Mouse (Mus musculus): ENCODE data around the gene Dnah6. TPM values are rescaled to one million over a fixed set of nuclear protein-coding genes. Genes with fewer than 3 reads are reported as not detected.
A peak's percentile ranks its signal among the peaks of the same experiment; 100 is the strongest.

Dnah6 gene
- total and polyA plus RNA-seq, 3 experiments: 0.01 to 0.03 TPM; not detected in 1

DNA sequence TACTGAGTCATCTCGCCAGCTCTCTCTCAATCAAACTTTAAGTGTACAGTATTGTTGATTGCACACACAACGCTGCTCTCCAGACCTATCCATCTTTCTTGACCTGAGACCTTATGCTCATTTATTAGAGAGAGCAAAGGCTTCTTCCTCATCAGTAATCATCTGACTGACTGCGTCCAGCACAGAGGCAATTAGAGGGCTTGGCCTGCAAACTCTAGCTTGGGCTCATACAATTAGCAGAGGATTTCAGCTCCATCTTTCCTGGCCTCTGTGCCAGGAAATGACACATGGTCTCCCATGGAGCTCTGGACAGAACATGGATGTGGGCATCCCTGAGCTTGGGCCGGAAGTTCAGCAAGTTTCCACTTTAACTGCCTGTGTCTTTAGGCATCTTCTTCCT lies 193.6 kb downstream of the Dnah6 start:
- DNase-seq: no peak

DNA sequence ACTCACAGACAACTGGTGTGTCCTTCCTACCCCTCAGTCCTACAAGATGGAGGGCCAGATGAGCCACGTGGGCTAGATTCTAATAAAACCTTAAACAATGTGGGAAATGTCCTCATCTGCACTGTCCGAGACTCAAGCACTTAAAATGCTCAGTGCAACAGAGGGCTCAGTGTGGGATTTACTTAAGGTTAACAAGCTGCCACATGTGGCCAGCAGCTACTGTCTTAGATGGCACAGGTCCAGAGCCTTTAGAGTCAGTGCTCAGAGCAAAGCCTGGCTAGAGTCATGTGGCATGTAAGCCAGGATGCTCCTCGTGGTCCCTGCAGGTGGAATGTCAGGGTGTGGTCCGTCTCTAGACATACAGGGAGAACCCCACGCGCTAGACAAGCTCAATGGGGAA lies 194.6 kb downstream of the Dnah6 start:
- no peak for DNase-seq

DNA sequence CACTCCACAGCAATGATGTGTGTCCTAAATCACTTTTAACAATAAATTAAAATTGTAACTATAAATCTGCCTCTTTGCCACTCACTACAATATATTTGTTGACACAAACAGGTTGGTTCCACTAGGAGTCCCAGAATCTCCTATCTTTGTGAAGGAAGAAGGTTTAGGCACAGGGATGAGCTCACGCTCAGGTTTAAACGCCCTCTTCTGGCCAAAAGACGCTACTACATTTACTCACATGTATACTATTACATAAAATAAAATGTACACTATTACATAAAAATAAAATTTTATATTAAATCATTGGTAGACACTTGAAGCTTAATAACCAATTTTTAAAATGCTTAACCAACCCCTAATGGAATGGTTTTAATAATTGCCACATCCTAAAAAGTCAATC lies 201.4 kb downstream of the Dnah6 start:
- no peak for DNase-seq

DNA sequence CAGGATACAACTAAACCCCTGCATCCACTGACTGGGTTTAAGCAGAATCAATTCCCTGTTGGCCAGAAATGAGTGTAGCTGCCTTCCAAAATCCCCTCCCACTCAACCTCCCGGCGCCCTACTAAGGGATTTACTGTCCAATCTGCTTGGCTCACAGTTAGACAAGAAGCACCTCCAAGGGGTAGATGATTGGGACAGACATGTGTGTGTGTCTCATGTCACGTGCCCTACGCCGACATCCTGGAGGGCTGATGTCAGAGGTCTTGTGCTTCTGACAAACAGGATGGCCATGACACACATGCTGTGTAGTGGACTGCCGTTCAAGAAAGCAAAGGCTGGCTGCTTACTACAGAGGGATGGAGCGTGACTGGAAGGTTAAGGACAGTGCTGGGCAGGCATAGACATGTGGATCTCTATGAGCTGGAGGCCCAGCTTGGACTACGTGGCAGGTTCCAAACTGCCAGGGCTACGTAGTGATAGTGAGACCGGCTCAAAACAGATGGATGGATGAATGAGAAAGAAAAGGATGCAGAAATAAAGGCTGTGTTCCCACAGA lies 202.6 kb downstream of the Dnah6 start:
- DNase-seq: peak; percentile 64

- DNase-seq: peak; percentile 48
These were observed 206.9 kb downstream of the Dnah6 start for GRCm38 (mm10) chr6:73014317-73015160.

DNA sequence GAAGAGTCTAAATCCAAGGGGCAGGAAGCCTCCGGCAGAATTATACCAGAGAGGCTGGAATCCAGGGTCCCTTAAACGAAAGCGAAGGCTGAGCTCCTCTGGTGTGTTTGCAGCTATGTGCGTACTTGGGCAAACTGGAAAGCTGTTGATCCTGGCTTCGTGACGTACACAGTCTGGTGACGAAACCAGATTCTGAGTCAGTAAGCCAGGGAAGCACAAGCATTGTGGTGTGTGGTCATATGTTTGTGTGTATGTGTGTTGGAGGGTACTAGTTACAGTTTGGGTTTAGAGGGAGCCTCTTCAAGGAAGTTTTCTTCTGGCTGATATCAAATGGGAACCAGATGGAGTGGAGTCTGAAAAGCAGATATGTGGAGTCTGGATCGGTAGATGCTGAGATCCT lies 208.5 kb downstream of the Dnah6 start:
- no peak for DNase-seq

- DNase-seq: peak; percentile 15
These were observed 209.6 kb downstream of the Dnah6 start for GRCm38 (mm10) chr6:73011827-73012226.

DNA sequence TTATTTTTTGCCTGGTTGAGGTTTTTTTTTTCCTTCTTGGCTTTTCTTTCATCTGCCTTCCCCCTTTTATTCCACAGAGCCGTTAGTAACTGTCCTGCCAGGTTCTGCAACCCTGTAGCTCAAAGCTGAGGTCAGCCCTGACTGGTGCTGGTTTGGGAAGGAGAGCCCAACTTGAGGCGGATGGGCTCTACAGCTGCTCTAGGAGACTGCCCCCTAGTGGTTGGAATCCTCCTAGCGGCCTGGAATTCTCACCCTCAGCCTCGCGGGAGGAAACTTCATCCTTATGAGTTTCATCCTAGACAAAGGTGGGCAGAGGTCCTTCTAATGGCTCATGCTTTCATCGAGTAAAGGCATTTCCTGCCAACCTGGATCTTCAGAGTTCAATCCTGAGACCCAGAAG lies 211.4 kb downstream of the Dnah6 start:
- DNase-seq: peak; percentile 65

- no peak for DNase-seq
These were observed 217.8 kb downstream of the Dnah6 start for GRCm38 (mm10) chr6:73003601-73004000.

GRCm38 (mm10) chr6:73002391-73002790 lies 219.1 kb downstream of the Dnah6 start:
- no peak for DNase-seq

DNA sequence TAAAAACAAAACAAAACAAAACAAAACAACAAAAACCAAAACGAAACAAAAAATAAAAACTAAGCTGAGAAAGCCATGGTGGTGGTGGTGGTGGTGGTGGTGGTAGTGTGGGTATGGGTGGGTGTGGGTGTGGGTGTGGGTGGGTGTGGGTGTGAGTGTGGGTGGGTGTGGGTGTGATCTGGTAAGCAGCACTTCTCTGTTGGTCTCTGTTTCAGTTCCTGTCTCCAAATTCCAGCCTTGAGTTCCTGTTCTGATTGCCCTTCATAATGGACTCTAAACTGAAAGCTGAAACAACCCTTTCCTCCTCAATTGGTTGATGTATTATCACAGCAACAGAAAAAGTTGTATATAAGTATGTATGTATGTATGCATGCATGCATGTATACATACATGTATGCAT lies 222.6 kb downstream of the Dnah6 start:
- no peak for DNase-seq

DNA sequence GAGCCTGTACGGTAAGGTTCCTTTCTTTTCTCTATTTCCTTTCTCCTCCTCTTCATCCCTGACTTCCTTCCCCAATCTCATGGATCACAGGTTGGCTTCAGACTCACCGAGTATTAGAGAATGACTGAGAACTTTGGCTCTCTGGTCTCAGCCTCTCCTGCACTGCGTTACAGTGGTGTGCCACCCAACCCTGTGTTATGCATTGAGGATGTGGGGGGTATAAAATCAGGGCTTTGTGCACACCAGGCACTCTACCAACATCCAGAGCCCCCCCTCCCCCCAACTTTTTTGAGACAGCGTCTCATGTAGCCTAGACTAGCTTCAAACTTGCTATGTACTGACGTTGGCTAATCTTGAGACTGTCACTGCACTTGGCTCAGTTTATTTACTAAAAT lies 227.8 kb downstream of the Dnah6 start:
- DNase-seq: no peak

GRCm38 (mm10) chr6:72993054-72993687 lies 228.3 kb downstream of the Dnah6 start:
- no peak for DNase-seq

DNA sequence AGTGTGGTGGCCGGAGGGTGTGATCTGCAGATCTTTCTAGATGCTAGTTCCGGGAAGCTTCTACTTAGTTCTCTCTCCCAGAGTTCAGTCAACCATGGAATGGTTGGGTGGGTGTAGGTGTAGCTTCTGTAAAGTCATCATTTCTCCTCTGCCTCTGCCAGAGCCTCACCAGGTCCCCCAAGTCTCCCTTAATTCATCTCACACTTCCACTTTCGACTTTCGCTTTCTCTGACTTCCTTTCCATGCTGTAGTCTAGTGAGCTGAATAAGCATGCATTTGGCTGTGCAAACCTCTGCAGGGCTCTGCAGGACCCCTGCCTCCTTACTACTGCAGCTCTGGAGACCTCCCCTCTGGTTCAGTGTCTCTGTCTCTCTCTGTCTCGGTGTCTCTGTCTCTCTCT lies 231.2 kb downstream of the Dnah6 start:
- DNase-seq: no peak

- DNase-seq: no peak
These were observed 232.3 kb downstream of the Dnah6 start for GRCm38 (mm10) chr6:72989028-72989736.

DNA sequence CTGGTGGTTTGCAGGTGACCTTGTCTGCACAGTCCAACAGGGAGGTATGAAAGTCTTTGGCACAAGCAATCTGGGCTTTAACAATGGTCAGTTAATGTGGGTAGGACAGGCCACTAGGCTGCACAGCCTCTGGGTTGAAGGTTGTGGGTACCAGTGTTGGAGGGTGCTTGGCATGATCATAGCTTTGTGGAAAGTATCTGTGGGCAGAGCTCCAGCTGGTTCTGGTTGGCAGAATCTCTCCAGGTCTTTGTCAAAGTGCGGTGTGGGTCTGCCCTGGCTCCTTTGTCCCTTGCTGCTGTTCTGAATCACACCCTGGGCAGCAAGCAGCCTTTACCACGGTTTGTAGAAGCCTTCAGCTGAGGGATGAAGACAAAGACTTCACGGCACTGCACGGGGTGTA lies 238.9 kb downstream of the Dnah6 start:
- no peak for DNase-seq

DNA sequence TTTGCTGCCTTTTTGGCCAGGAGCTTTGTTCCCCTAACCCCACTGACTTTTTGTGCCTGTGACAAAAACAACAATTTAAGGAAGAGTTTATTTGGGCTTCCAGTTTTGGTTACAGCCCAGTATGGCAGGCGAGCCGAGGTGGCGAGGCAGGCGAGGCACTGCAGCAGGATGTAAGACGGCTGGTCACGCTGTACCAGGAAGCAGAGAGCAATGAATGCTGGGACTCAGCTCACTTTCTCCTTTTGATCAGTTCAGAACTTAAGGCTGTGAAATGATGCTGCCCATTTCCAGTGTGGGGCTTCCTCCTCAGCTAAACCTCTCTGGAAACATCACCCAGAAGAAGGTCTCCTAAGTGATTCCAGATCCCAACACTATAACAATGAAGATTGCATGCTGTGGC lies 239.6 kb downstream of the Dnah6 start:
- no peak for DNase-seq

DNA sequence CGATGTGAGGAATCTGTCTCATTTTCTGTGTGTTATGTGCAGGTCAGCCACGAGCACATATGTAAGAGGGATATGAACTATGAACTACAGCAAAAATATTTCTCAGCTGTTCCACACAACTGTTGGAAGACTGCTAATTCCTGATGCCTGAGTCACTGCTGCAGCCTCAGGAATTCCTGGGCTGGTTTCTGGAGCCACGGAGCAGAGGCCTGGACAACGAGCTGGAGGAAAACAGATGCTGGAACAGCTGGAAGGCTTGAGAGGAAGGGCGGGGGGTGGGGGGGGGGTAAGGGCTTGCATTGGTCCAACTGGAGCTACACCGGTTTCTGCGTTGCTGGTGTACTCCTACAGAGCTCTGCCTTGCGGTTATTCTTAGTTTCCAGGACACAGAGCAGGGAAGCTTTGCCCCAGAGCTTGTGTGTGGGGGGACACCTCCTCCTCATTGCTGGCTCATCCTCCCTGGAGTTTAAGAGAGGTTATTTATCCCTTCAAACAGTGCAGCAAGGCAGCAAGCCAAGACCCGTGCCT lies 240.3 kb downstream of the Dnah6 start:
- peak; percentile 63 for DNase-seq

DNA sequence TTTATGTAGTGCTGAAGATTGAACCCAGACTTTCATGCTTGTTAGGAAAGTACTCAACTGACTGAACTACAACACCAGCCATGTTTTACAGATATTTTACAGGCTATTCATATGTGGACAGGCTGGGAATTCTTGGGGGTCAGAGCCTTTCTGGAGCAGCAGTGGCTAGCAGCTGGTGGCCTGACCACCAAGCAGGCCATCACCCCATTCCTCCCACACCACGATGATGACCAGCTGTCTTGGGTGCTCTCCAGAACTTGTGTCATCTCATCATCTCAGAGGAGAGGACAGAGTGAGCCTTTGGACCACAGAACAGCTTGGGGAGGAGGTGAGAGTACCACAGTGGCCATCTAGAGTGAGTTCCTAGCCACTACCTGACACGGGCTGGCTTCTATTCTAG lies 244.6 kb downstream of the Dnah6 start:
- DNase-seq: no peak

- DNase-seq: no peak
These were observed 250.4 kb downstream of the Dnah6 start for GRCm38 (mm10) chr6:72971074-72971473.

DNA sequence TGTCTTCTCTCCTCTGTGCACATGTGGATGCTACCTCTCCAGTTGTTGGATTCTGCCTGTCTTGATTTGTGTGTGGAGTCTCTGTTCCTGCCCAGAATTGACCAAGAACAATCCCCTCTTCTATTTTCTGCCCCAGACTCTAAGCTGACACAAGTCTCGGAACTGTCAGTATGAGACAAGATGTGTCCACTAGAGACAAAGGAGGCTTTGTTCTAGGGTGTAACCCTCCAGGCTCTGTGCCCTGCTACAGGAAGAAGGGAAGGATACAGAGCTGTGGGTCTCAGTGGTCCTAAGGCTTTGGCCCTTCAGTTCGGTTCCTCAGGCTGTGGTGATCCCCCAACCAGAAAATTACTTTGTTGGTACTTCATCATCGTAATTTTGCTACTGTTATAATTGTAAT lies 251.7 kb downstream of the Dnah6 start:
- no peak for DNase-seq
